Mouse (Mus musculus) neural tube, embryonic 10.5 days (tissue): ENCODE results near the gene Tbc1d2.
A peak's percentile ranks its signal among the peaks of the same experiment; 100 is the strongest.
"Not testable (repeated sequence)": the region's sequence is repeated elsewhere in the genome, so short reads cannot be mapped to it uniquely, and the experiment has no call there.

Experiments
- DNase-seq: peaks from one replicate; pipeline ENCODE4 v3.0.0-alpha.2; 2017; ENCODE audit warnings: low spot score; ENCODE audit errors: extremely low spot score

Tbc1d2 gene

GRCm38 (mm10) chr4:46602704-46603103 lies 47.3 kb downstream of the Tbc1d2 start:
- no peak for DNase-seq

- DNase-seq: peak; percentile 82
Measured at GRCm38 (mm10) chr4:46601844-46602423, 48.1 kb downstream of the Tbc1d2 start, which contains the start of gene Coro2a. Gene Coro2a, minus strand, starts transcription at chr4:46602202.

GRCm38 (mm10) chr4:46601258-46601843 lies 48.7 kb downstream of the Tbc1d2 start:
- peak; percentile 61 for DNase-seq

GRCm38 (mm10) chr4:46600473-46601257 lies 49.3 kb downstream of the Tbc1d2 start:
- DNase-seq: no peak

GRCm38 (mm10) chr4:46599609-46600008 lies 50.4 kb downstream of the Tbc1d2 start:
- DNase-seq: not testable (repeated sequence)

- no peak for DNase-seq
Measured at GRCm38 (mm10) chr4:46598981-46599380, 51.0 kb downstream of the Tbc1d2 start.

- no peak for DNase-seq
Measured at GRCm38 (mm10) chr4:46598111-46598510, 51.9 kb downstream of the Tbc1d2 start.

- no peak for DNase-seq
Measured at GRCm38 (mm10) chr4:46597286-46597961, 52.6 kb downstream of the Tbc1d2 start.

- no peak for DNase-seq
Measured at GRCm38 (mm10) chr4:46596398-46596797, 53.6 kb downstream of the Tbc1d2 start.

- DNase-seq: no peak
Measured at GRCm38 (mm10) chr4:46594131-46594530, 55.9 kb downstream of the Tbc1d2 start.

- no peak for DNase-seq
Measured at GRCm38 (mm10) chr4:46593472-46593871, 56.5 kb downstream of the Tbc1d2 start.

- no peak for DNase-seq
Measured at GRCm38 (mm10) chr4:46591833-46592520, 58.0 kb downstream of the Tbc1d2 start.

- DNase-seq: no peak
Measured at GRCm38 (mm10) chr4:46590810-46591209, 59.2 kb downstream of the Tbc1d2 start.

- no peak for DNase-seq
Measured at GRCm38 (mm10) chr4:46589946-46590684, 59.9 kb downstream of the Tbc1d2 start.

GRCm38 (mm10) chr4:46589151-46589550 lies 60.9 kb downstream of the Tbc1d2 start:
- no peak for DNase-seq

- no peak for DNase-seq
Measured at GRCm38 (mm10) chr4:46586473-46586872, 63.5 kb downstream of the Tbc1d2 start.

- DNase-seq: no peak
Measured at GRCm38 (mm10) chr4:46585811-46586190, 64.2 kb downstream of the Tbc1d2 start.

GRCm38 (mm10) chr4:46585041-46585810 lies 64.8 kb downstream of the Tbc1d2 start:
- DNase-seq: no peak

GRCm38 (mm10) chr4:46584536-46584935 lies 65.5 kb downstream of the Tbc1d2 start:
- not testable (repeated sequence) for DNase-seq

- DNase-seq: not testable (repeated sequence)
Measured at GRCm38 (mm10) chr4:46584084-46584483, 65.9 kb downstream of the Tbc1d2 start.
